Mouse (Mus musculus) bone marrow, adult 2 months (tissue): ENCODE data around the gene Maats1.

Source experiments
- CTCF ChIP-seq: fragments of 200-500 bp; IDR thresholded peaks from 2 replicates; pipeline ENCODE4 v1.5.1; 2011; ENCODE audit warnings: low read length, control low read depth; ENCODE audit not compliant: control insufficient read depth, insufficient read depth
- POLR2A ChIP-seq: fragments of 200-500 bp; IDR thresholded peaks from 2 replicates; pipeline ENCODE4 v1.6.1; 2011; ENCODE audit warnings: low read depth, mild to moderate bottlenecking, control low read depth, low read length, borderline replicate concordance; ENCODE audit not compliant: control insufficient read depth

GRCm38 (mm10) chr16:38389284-38389893 lies 47.4 kb upstream of the Maats1 start:
- TF ChIP-seq CTCF (no peak), POLR2A (no peak)
